Mouse (Mus musculus) 3T3-L1 (cell line): ENCODE data around the gene Msln.

Source experiments
- DNase-seq: peaks from one replicate; pipeline ENCODE4 v3.0.0-alpha.2; 2015; ENCODE audit warnings: low read depth, low spot score

The Msln gene

DNA sequence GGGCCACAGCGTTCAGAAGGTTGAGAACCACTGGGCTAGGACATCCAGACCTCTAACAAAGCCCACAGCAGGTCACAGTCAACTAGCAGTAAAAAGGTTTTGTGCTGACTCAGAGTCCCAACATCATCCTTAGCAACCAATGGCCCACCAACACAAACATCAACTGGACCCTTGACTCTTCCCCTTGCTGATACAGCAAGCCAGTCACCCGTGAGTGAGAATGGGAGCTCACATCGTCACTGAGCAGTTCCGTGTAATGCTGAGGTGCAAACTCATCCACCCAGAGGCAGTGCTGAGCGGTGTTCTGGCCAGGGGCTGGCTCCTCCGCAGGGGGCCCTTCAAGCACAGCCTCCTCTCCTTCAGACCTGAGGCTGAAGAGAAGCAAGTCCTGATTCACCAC is 28.9 kb downstream of the Msln start:
- no peak for DNase-seq

DNA sequence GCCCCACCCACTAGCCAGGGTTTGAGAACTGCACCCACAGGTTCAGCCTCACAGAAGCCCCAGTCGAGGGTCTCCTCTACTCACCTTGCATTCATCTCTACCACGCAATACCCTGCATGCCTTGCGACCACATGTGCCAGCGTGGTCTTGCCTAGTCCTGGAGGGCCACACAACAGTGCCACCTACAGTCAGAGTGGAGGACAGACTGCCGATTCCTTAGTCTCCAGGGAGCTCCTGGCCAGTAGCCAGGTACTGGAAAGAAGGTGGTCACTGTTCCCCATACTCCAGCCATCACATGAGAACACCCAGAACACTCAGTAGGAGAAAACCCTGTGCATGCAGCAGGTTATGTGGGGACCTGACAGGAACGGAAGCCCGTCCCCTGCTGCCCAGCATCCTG is 30.3 kb downstream of the Msln start:
- DNase-seq: peak; percentile 48

DNA sequence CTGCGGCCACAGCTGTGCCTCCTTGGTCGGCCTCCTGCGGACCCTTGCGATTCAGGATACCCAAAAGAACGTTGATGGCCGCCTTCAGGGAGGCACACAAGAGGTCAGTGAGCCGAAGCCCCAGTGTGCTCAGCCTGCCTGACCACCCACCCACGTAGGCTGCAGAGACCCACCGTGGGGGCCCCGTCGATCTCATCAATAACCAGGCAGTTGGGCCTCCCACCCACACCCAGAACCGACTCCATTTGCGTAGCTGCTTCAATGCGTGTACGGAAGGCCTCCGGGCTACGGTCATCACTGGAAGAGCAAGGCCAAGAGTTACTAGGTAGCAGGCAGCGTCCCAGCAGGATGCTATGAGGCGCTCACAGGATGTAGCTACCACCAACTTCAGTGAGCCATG is 30.7 kb downstream of the Msln start:
- no peak for DNase-seq

DNA sequence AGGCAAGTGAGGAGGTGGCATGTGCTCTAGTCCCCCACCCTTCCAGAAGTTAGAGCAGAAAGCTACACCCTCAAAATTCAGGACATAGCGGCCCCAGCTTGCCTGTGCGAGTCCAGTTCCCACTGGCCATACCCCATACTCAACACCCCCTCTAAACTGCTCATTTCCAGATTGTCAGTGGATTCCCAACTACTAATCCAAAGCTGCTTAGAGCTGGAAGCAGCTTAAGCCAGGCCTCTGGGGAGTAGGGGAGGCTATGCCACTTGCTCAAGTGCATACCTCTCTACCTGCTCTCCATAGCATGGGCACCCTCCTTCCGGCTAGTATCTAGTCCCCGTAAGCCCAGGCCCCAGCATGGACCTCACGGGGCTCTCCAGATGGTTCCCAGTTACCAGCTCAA is 32.7 kb downstream of the Msln start:
- DNase-seq: no peak

DNA sequence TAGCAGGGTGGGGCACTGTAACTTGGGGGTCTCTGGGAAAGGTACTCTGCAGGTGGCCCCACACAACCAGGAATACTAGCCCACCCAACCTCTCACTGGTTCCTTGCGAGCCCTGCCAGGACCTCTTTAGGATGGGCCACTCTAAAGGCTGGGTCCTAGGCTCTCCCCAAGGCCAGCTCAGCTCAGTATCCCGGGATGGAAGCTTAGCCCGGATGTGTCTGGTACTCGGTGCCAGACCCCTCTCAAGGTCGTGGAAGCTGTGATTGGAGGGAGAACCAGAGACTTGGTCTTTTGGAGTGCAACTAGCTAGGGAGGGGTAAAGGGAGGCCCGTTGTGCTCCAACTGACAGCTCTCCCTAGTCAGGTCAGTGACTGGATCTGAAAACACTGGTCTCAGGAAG is 36.5 kb downstream of the Msln start:
- no peak for DNase-seq

DNA sequence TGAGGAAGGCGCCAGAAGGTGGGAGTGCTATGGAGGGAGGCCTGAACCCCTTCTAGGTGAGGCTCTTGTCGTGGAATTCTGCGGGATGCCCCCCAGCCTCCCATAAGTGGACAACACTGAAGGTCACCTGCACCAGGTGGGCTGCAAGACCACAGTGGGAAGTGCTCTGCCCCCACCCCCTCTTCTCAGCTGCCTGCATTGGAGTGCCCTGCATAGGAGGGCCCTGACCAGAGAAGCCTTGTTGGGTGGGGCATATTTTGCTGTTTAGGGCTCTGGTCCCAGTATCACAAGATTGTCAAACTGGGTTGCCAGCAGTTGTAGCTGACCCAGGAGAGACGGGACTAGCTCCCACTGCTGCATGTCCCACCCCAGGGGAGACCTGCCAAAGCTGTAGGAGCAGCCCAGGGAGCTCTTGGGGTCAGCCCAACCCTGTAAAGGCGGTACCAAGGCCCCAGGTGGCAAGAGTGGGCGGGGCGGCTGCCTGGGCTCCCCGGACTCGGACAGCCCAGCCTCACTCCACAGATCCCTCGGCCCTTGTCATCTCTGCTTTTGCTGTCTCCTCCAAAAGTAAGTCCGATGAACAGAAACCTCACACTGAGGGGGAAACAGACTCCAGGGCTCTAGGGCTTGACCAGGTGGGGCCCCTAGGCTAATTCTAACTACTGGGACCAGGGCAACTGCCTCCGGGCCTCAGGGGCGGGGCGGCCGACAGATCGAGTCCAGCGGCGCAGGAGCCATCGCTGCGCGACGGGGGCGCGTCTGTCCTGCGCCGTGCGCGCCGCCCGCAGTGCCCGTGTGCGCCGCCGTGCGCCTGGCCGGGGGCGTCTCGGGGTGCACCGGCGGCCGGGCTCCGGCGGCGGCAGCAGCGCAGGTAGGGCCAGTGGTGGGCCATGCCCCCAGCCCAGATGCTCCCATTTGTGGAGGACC is 37.2 kb downstream of the Msln start, which contains the start of gene Gng13:
TSS of gene Gng13 (plus strand) at position 461 of the 927 bp plus-strand sequence.
- DNase-seq: no peak

DNA sequence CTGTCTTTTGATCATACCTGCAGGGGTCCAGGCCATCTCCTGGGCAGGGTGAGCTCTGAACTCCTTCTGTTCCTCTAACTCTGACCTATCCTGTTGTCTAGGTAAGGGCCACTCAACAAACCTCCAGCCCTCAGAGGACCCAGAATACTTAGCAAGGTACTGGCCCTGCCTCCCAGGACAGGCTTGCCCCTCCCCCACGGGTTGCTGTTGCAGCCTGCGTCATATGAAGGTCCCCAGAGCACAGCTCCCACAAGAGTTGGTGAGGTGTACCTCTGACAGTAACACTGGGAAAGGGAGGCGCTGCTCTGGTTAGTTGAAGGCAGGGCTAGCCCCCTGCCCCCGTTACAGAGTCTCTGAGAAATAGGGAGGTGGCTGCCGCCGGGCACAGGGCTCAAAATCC is 38.0 kb downstream of the Msln start:
- DNase-seq: no peak

DNA sequence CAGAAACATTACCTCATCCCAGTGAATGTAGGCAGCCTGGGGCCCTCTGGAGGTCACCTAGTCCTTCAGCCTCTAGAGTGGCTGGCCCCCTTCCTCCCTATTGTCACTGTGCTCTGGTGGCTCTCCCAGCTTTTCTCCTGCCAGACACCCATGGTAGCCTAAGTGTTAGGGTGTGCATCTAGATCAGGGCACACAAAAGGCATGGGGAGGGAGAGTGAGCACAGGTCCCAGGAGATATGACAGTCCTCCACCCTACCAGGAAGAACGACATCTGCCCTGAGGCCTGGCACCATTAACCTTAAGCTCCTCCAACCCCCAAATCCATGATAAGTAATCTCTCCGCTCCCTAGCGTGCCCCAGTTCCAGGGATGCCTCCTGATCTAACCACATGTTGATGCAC is 38.6 kb downstream of the Msln start:
- DNase-seq: no peak

DNA sequence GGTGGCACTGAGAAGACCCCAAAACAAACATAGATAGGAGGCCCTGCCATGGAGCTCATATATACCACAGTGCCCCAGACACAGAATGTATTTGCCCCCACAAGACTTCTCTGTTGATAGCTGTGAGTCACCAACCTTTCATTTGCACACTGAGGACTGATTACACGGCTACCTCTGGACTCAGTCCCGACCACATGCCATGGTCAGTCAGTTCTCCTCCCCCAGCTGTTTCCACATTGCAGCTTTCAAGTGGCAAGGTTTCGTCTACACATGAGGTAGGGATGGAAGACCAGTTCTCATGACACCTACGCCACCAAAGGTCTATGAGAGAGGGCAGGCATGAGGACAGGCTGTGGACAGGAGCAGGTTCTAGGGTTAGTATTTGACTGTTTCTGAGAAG is 43.0 kb downstream of the Msln start:
- peak; percentile 59 for DNase-seq

DNA sequence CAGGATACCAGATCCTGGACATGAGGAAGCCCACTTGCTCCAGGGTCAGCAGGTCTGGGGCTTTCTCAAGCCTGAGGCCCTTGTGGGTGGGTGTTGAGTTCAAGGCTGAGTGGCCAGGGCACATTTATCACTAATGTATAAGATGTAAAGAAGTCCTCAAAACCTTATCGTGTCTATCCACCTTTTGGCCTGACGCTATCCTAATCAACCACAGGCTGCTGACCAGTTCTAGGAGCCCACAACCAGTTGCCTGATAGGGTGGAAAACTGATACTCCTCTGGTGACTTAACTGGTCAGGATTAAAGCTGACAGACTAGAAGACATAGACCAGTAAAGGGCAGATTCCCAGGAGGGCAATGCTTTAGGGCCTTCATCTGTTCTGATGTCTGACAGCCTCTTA is 44.2 kb downstream of the Msln start:
- DNase-seq: no peak

DNA sequence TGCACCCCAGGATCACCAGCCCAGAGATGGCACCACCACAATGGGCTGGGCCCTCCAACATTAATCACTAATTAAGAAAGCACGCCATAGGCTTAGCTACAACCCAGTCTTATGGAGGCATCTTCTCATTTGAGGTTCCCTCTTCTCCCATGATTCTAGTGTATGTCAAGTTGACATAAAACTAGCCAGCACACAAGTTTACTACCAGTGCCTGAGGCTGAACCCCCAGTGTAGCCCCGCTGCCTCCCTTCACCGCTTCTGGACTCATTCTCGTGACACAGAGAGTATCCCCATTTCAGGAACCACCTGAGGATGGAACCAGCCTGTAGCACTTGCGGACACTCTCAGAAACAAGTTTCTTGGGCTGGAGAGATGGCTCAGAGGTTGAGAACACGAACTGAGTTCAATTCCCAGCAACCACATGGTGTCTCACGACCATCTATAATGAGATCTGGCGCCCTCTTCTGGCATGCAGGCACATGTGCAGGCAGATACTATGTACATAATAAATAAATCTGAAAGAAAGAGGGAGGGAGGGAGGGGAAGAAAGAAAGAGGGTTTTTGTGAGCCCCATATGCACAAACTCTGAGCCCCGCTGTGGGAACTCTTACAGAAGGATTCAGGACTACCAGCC is 53.2 kb downstream of the Msln start:
- no peak for DNase-seq
